Mouse (Mus musculus) embryonic facial prominence, embryonic 12.5 days (tissue): ENCODE results near the gene Hspa12a. TPM values are rescaled to one million over a fixed set of nuclear protein-coding genes. Genes with fewer than 3 reads are reported as not detected.

Source experiments
- ATAC-seq: fragments of 200-750 bp; cut with Nextera tagmentation; 2 replicates; pipeline ENCODE4 v1.8.0; 2017; ENCODE audit not compliant: insufficient number of reproducible peaks, insufficient read depth, low FRiP score, low TSS enrichment
- H3K27ac ChIP-seq: fragments of 300-500 bp; sonication (generic); 2 replicates; pipeline ENCODE4 v1.5.1; 2016; ENCODE audit warnings: mild to moderate bottlenecking
- H3K27me3 ChIP-seq: fragments of 300-500 bp; sonication (generic); 2 replicates; pipeline ENCODE4 v1.6.1; 2016; ENCODE audit warnings: mild to moderate bottlenecking, moderate library complexity
- H3K36me3 ChIP-seq: fragments of 300-500 bp; sonication (generic); 2 replicates; pipeline ENCODE4 v1.6.1; 2016; ENCODE audit warnings: mild to moderate bottlenecking
- H3K4me1 ChIP-seq: fragments of 300-500 bp; sonication (generic); 2 replicates; pipeline ENCODE4 v1.6.1; 2016
- H3K4me2 ChIP-seq: fragments of 300-500 bp; sonication (generic); replicated peaks from 2 replicates; pipeline ENCODE4 v1.6.1; 2016; ENCODE audit warnings: mild to moderate bottlenecking, moderate library complexity
- H3K4me3 ChIP-seq: fragments of 300-500 bp; sonication (generic); 2 replicates; pipeline ENCODE4 v1.5.1; 2016; ENCODE audit warnings: mild to moderate bottlenecking
- H3K9ac ChIP-seq: fragments of 300-500 bp; sonication (generic); 2 replicates; pipeline ENCODE4 v1.6.1; 2016; ENCODE audit warnings: mild to moderate bottlenecking, moderate library complexity
- H3K9me3 ChIP-seq: fragments of 300-500 bp; sonication (generic); 2 replicates; pipeline ENCODE4 v1.6.1; 2016; ENCODE audit warnings: mild to moderate bottlenecking, moderate library complexity
- WGBS: fragments of 180-500 bp; shearing (Covaris S2); methylation state at CpG from one replicate; pipeline ENCODE4 v1.1.7; 2016; 5-methylcytosine and 5-hydroxymethylcytosine counted together
- polyA plus RNA-seq: library from polyadenylated mRNA; unstranded; fragments of >200 nt; fragmentation: Nextera tagmentation; extraction: Ambion mirVana; gene quantifications from 2 replicates; pipeline ENCODE4 v1.2.1, GENCODE M21; 2016

Gene Hspa12a
- polyA plus RNA-seq, 1 experiment from 2014 or later: 12.6 TPM

DNA sequence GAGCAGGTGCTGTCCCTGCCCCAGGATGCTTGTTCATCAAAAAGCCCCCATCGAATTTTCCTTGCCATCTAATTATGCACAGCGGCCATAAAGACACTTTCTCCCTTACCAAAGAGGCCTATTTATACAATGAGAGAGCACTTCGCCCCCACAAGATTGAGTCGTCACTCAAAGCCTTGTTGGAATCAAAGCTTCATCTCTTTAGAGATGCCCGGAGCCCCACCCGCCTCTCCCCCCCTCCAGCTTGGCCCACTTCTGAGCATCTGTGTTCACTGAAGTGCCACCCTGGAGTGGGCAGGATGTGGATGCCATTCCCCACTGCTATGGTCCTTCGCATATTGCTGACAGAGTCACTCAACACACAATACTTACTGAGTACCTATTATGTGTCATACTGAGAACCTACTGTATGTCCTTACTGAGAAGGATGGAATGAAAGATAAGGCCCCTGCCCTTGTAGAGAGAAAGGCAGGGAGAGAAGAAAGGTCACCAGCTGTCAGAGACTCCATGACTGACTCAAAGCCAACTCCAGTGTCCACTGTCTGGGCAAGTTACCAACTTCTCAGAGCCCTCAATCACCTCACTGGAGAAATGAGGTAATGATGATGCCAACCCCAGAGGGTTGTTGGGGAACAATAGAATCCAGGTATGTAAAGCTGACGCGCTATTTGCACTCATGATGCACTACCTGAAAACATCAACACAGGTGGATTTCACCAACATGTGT, 87.2 kb downstream of the Hspa12a start:
- peaks cover 16% of the 10 kb centered on the region; the same call in 1 of the 2 replicates for H3K4me1 ChIP-seq
- H3K27ac ChIP-seq: no peak overlapping the region
- no peaks in the 10 kb centered on the region for H3K9me3 ChIP-seq
- no peak for ATAC-seq
- no peak overlapping the region for H3K4me2 ChIP-seq
- no peak overlapping the region for H3K9ac ChIP-seq
- H3K4me3 ChIP-seq: no peak overlapping the region
- peaks cover 11% of the 10 kb centered on the region for H3K27me3 ChIP-seq
- 85% methylated on average over 9 of the region's 9 CpGs for WGBS
- H3K36me3 ChIP-seq: no peaks in the 10 kb centered on the region

DNA sequence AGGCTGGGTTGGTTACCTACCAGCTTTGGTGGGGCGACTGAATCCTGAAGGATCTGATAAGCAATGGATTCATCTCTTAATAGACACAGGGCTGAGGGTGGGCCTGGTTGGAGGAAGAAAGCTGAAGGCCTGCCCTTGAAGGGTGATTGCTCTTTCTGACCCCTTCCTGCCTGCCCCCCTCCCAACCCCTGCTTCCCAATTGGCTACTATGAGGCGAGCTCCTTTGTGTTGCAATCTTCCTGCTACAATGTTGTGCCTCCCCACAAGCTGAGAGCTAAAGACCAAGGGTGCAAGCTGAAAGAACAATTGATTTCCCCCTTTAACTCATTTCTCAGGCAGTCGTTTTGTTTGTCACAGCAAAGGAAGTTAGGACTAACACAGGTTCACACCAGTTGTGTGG, 88.6 kb downstream of the Hspa12a start:
- Histone ChIP-seq H3K9me3 (no peaks in the 10 kb centered on the region), H3K36me3 (no peaks in the 10 kb centered on the region), H3K27me3 (peaks cover 11% of the 10 kb centered on the region), H3K27ac (no peak overlapping the region), H3K4me2 (no peak overlapping the region), H3K9ac (no peak overlapping the region), H3K4me3 (no peak overlapping the region), H3K4me1 (peaks cover 7% of the 10 kb centered on the region; the same call in 1 of the 2 replicates)
- 72% methylated on average over 3 of the region's 3 CpGs for WGBS
- no peak for ATAC-seq

DNA sequence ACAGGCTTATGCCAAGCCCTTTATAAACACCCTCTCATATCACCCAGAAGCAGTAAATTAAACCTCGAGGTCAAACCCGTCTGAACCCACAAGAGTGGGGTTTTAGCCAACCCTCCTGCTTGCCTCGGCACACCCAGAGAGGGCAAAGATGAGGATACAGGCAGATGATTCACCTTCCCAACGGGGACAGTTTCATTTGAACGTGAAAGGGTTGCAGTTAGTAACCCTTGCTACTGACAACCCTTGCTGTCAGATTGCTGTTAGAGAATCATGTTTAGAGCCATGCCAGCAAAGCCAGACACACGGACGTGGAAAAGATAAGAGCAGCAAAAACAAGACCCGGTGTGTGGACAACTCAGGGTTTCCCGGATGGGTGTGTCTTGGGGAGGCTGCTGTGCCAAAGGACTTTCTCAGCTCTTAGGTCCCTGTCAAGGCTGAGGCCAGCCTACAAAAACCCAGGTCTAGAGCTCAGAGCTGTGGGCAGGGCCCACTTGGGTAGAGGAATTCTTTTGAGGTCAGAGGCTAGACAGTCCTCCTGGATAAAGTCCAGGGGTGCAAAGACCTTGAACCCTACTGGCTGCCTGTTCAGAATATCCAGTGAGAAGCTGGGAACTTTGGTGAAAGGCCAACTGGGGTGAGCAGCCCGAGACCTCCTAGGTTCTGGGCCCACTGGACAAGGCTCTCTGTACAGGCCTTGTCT, 90.3 kb downstream of the Hspa12a start:
- no peak overlapping the region for H3K9ac ChIP-seq
- H3K27ac ChIP-seq: no peak overlapping the region
- H3K36me3 ChIP-seq: no peaks in the 10 kb centered on the region
- 79% methylated on average over 10 of the region's 10 CpGs for WGBS
- no peaks in the 10 kb centered on the region for H3K4me1 ChIP-seq
- H3K4me3 ChIP-seq: no peak overlapping the region
- no peak overlapping the region for H3K4me2 ChIP-seq
- no peaks in the 10 kb centered on the region for H3K9me3 ChIP-seq
- H3K27me3 ChIP-seq: no peaks in the 10 kb centered on the region
- ATAC-seq: no peak

DNA sequence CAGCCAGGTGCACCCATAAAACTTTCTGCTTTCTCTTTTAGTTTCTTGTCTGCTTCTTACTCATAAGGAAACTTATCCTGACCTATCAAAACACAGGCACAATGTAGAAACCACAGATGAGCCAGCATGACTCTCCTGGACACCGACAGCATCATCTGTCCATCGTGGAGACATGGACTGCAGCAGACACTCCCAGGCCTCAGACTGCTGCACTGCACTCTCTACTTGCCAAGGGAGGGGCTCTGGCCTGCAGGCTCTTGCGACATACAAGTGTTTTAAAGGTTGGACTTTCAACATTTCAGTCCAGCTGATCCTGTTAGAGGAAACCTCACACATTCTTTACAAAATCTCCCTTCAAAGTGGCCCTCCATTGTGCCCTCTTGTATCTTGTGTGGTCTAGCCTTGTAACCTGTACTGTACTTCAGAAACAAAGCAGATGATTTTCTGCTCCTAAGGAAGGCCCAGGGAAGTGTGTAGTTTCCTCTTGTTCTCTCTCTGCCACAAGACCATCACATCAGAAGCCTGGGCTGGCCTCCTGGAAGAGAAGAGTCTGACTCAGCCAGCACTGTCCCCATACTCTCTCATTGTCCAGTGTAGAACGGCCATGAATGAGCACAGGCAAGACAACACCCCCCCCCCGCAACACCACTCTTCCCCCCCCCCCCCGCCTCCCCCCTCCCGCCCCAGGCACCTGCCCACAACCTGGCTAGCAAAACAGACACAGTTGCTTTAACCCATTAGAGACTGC, 92.6 kb downstream of the Hspa12a start:
- H3K27ac ChIP-seq: no peak overlapping the region
- no peak for ATAC-seq
- no peaks in the 10 kb centered on the region for H3K4me1 ChIP-seq
- 67% methylated on average over 7 of the region's 7 CpGs for WGBS
- H3K4me3 ChIP-seq: no peak overlapping the region
- H3K36me3 ChIP-seq: no peaks in the 10 kb centered on the region
- H3K27me3 ChIP-seq: no peaks in the 10 kb centered on the region
- H3K9ac ChIP-seq: no peak overlapping the region
- no peak overlapping the region for H3K4me2 ChIP-seq
- H3K9me3 ChIP-seq: no peaks in the 10 kb centered on the region

DNA sequence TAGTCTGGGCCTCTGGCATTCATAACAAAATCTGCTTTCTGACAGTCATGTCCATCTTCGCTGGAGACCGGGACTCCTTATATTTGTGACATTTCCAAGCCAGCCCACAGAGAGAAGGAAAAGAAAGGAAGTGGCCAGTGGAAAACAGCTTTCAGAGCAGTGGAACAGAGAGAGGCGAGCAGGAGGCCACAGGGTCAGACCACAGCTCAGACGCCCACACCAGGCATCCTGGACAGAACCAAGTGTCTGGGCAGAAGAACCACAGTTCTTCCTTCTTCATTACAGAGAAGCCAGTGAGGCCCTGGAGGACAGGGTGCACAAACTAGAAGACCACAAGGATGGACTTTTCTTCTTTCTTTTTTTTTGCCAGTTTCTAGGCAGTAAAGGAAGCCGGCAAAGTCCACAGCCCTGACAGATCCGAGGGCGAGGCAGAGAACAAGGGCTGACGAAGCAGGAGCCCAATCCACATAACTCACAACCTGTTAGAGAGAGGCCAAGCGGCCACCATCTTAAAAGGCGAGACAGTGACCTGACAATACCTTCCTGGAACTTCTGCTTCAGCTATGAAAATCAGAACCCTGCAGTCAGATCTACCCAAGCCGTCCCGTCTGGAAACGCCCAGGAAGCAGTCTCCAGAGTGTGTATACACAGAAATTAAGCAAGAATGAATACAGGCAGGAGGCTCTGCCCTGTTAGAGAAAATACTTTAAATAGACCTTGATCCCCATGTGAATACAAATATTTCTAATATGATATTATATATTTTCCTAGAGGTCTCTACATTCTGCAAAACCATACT, 93.9 kb downstream of the Hspa12a start:
- Histone ChIP-seq H3K9me3 (no peaks in the 10 kb centered on the region), H3K4me3 (no peak overlapping the region), H3K27me3 (no peaks in the 10 kb centered on the region), H3K4me2 (no peak overlapping the region), H3K4me1 (no peaks in the 10 kb centered on the region), H3K9ac (no peak overlapping the region), H3K36me3 (no peaks in the 10 kb centered on the region), H3K27ac (no peak overlapping the region)
- WGBS: 81% methylated on average over 13 of the region's 13 CpGs
- no peak for ATAC-seq

DNA sequence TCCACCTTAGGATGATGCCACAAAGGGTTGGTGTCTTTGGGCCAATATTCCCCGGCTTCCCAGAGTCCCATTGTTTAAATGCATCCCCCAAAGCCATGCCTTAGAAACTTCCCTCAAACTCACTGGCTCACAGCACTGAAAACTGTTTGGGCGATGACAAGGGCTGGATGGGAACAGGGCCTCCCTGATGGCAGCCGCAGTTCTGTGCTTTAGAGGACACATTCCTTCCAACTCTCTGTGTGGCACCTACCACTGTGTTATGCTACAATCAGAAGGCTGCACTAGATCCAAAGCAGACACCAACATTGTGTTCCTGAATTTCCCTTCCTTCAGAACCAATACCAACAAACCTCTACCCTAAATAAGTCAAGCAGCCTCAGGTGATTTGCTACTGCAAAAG, 99.8 kb downstream of the Hspa12a start:
- Histone ChIP-seq H3K27me3 (no peaks in the 10 kb centered on the region), H3K4me3 (no peak overlapping the region), H3K9ac (no peak overlapping the region), H3K4me1 (0 out of 2 replicates have a peak, but pooled peaks cover 6% of the 10 kb centered on the region), H3K27ac (no peak overlapping the region), H3K36me3 (no peaks in the 10 kb centered on the region), H3K4me2 (no peak overlapping the region), H3K9me3 (no peaks in the 10 kb centered on the region)
- WGBS: 85% methylated on average over 3 of the region's 3 CpGs
- no peak for ATAC-seq

DNA sequence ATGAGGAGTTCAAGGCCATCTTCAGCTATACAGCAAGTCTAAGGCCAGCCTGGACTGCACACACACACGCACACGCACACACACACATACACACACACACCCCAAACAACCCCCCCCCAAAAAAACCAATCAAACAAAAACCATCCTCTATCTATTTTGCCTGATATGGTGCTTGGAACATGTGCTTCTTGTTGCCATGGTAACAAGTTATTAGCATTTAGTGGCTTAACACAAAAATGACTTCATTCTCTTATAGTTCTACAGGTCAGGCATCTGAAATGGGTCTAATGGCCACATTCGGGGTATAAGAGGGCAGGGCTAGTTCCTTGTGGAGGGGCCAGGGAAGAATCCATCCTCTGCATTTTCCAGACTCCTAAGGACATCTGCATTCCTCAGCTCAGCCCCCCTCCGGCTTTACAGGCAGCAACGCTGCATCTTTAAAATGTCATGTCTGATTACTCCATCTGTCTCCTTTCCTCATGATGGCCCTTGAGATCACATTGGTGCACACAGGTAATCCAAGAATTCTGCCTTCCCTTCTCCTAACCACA, 102.7 kb downstream of the Hspa12a start:
- Histone ChIP-seq H3K4me2 (no peak overlapping the region), H3K4me1 (peaks cover 6% of the 10 kb centered on the region; the same call in 1 of the 2 replicates), H3K27me3 (no peaks in the 10 kb centered on the region), H3K4me3 (no peak overlapping the region), H3K9me3 (no peaks in the 10 kb centered on the region), H3K9ac (no peak overlapping the region), H3K36me3 (no peaks in the 10 kb centered on the region), H3K27ac (no peak overlapping the region)
- WGBS: 77% methylated on average over 5 of the region's 5 CpGs
- no peak for ATAC-seq

DNA sequence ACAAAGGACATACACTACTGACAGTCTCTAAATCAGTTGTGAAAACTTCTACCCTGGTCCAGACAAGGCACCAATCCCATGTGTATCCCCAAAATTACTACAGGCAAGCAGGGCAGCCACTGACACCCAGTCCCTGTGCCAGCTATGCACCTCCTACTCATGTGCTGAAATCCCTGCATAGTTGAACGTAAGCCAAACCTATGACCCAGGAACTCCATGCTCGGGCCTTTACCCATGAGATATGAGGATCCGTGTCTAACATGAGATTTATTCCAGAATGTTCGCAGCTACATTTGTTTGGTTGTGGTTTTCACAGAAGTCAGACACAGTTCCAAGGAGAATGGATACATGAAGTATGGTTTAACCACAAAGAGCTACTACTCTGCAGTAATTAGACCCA, 103.6 kb downstream of the Hspa12a start:
- Histone ChIP-seq H3K4me2 (no peak overlapping the region), H3K4me3 (no peak overlapping the region), H3K36me3 (no peaks in the 10 kb centered on the region), H3K4me1 (peaks cover 6% of the 10 kb centered on the region; the same call in 1 of the 2 replicates), H3K27ac (peak overlapping the region; percentile 24; the same call in 1 of the 2 replicates), H3K9me3 (no peaks in the 10 kb centered on the region), H3K9ac (no peak overlapping the region), H3K27me3 (no peaks in the 10 kb centered on the region)
- WGBS: 65% methylated on average over 4 of the region's 4 CpGs
- no peak for ATAC-seq

DNA sequence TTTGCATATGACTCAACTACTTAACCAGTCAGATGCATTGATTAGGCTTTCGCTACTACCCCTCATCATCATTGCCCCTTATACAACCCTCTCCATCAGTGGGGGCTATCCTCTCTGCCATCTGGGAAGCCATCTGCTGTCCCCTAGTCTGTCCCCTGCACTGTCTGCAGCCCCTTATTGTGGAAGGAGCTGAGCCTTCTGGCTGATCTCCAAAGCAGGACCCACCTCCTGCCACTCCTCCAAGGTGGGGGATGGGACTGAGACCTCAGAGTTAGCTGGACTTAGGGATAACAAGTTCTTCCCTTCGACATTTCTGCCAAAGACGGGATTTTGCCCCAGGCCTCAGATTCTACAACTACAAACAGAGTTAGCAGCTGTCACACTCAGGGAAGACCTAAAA, 104.1 kb downstream of the Hspa12a start:
- ATAC-seq: peak; percentile 25; the same call in 1 of the 2 replicates
- Histone ChIP-seq H3K9me3 (no peaks in the 10 kb centered on the region), H3K27me3 (no peaks in the 10 kb centered on the region), H3K36me3 (no peaks in the 10 kb centered on the region), H3K4me3 (no peak overlapping the region), H3K4me1 (peaks cover 6% of the 10 kb centered on the region; the same call in 1 of the 2 replicates), H3K9ac (no peak overlapping the region), H3K4me2 (no peak overlapping the region), H3K27ac (no peak overlapping the region)
- WGBS: 55% methylated on average over 3 of the region's 3 CpGs

DNA sequence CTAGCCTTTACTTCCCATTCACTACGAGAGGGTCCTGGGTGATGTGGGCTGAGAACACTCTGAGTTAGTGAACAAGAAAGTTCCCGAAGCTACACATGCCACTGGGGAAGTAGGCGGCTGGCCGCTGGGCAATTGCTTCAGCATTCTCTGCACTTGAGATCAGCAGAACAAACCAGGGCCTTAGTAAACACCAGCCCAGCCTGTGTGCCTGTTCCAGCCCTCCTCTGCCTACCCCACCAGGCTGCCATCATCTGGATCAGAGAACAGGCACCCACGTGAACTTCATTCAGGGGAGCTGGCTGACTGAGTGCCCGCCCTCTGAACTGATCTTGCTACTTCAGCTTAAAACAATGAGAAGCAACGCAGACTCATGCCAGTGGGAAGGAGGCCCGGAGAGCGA, 104.7 kb downstream of the Hspa12a start:
- no peak overlapping the region for H3K9ac ChIP-seq
- no peak overlapping the region for H3K4me2 ChIP-seq
- no peak overlapping the region for H3K27ac ChIP-seq
- H3K27me3 ChIP-seq: no peaks in the 10 kb centered on the region
- H3K4me1 ChIP-seq: peaks cover 6% of the 10 kb centered on the region; the same call in 1 of the 2 replicates
- H3K36me3 ChIP-seq: no peaks in the 10 kb centered on the region
- WGBS: 68% methylated on average over 9 of the region's 9 CpGs
- no peaks in the 10 kb centered on the region for H3K9me3 ChIP-seq
- ATAC-seq: no peak
- no peak overlapping the region for H3K4me3 ChIP-seq

DNA sequence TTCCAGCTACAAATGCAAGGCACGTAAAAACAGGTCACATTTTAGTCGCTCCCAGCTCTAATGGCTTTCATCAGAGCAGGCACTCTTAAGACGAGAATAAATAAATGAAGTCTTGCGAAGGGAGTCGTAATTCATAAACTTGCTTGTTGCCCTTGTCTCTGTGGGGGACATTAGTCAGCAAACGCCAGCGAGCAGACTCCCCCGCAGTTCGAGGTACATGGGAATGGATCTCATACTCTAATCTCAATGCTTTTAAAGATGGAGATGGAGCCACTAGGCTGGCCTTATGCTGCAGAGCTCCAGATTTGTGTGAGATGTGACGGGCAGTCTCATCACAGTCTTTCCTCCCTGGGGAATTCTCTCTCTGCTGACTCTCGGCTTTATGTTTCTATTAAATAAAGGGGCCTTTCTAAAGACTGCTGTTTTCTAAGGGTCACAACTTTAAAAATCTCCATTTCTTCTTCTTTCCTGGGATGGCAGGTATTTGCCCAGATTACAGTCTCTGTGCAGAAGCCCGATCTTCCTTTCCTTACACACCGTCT, 109.7 kb downstream of the Hspa12a start:
- ATAC-seq: no peak
- Histone ChIP-seq H3K4me2 (no peak overlapping the region), H3K4me1 (no peaks in the 10 kb centered on the region; the same call in 1 of the 2 replicates), H3K4me3 (no peak overlapping the region), H3K9ac (no peak overlapping the region), H3K27ac (no peak overlapping the region), H3K9me3 (no peaks in the 10 kb centered on the region), H3K36me3 (no peaks in the 10 kb centered on the region), H3K27me3 (no peaks in the 10 kb centered on the region)
- WGBS: 68% methylated on average over 13 of the region's 13 CpGs
